Comparison of ENCODE assay signal across 16 mouse cellular contexts in genomic region chr12:85197936-85198335, GRCm38 (mm10). TPM values are rescaled to one million over a fixed set of nuclear protein-coding genes. Genes with fewer than 3 reads are reported as not detected.
DNase-seq lines count a peak whose midpoint lies in the region; ATAC-seq lines count a peak whose summit lies in the region.
"Had no signal": no experiment of that assay in that cellular context is flagged by ENCODE, and none has a peak within 500 bp of the region (broad histone marks: within the 10 kb centered on the region; RNA-seq: fewer than 3 reads in every experiment).

No protein-coding gene starts in this region.

- ATAC-seq in midbrain, embryonic 11.5 days (ENCODE audit: low FRiP score), result no peak
- no peak for ATAC-seq in midbrain, embryonic 13.5 days

- H3K9me3 ChIP-seq in midbrain, embryonic 11.5 days (ENCODE audit: control insufficient read depth, low read length), result no peaks in the 10 kb centered on the region
- no peaks in the 10 kb centered on the region for H3K9me3 ChIP-seq in midbrain, embryonic 13.5 days
- H3K9me3 ChIP-seq in embryonic facial prominence, embryonic 10.5 days, result no peaks in the 10 kb centered on the region
- H3K9me3 ChIP-seq: forebrain, embryonic 12.5 days; heart, embryonic 13.5 days; limb, embryonic 15.5 days had no signal

- peak; percentile 64 for DNase-seq in midbrain, embryonic 11.5 days (ENCODE audit: low spot score, missing footprints)
- DNase-seq in embryonic facial prominence, embryonic 10.5 days (ENCODE audit: low spot score), result peak; percentile 76
- DNase-seq in hindlimb bud, embryonic 11.5 days (ENCODE audit: extremely low spot score, low read depth, low spot score), result peak; percentile 47
- no peak for DNase-seq in spleen, postnatal 10 days (ENCODE audit: low spot score in 2 of 2)
- no peak for DNase-seq in ovary, postnatal 10 days (ENCODE audit: low spot score)
- no peak for DNase-seq in adrenal gland, postnatal 4 days (ENCODE audit: low spot score in 2 of 2)
- DNase-seq: cerebellum, postnatal 14 days; lung, postnatal 14 days; thymus, adult 18-20 months had no signal

- H3K27ac ChIP-seq in midbrain, embryonic 11.5 days (ENCODE audit: low read depth, low read length), result no peak overlapping the region
- H3K27ac ChIP-seq in midbrain, embryonic 13.5 days, result no peak overlapping the region
- no peak overlapping the region; the same call in 1 of the 2 replicates for H3K27ac ChIP-seq in embryonic facial prominence, embryonic 10.5 days (replicated peaks)
- H3K27ac ChIP-seq: forebrain, embryonic 12.5 days; heart, embryonic 13.5 days; kidney, postnatal 0 days; limb, embryonic 15.5 days had no signal

- no peak overlapping the region for H3K9ac ChIP-seq in midbrain, embryonic 11.5 days (ENCODE audit: low read length)
- H3K9ac ChIP-seq in midbrain, embryonic 13.5 days (replicated peaks), result no peak overlapping the region
- H3K9ac ChIP-seq: forebrain, embryonic 12.5 days; heart, embryonic 13.5 days; limb, embryonic 15.5 days had no signal

- no peaks in the 10 kb centered on the region for H3K27me3 ChIP-seq in midbrain, embryonic 11.5 days (ENCODE audit: control insufficient read depth, insufficient read depth, low read length)
- H3K27me3 ChIP-seq in midbrain, embryonic 13.5 days, result no peaks in the 10 kb centered on the region
- peaks cover 66% of the 10 kb centered on the region for H3K27me3 ChIP-seq in embryonic facial prominence, embryonic 10.5 days (replicated peaks; ENCODE audit: low read depth, poor library complexity, severe bottlenecking)
- H3K27me3 ChIP-seq: limb, embryonic 15.5 days had no signal

- no peaks in the 10 kb centered on the region for H3K36me3 ChIP-seq in midbrain, embryonic 11.5 days (ENCODE audit: control insufficient read depth, insufficient read depth, low read length)
- H3K36me3 ChIP-seq in midbrain, embryonic 13.5 days, result no peaks in the 10 kb centered on the region
- H3K36me3 ChIP-seq in embryonic facial prominence, embryonic 10.5 days (replicated peaks), result no peaks in the 10 kb centered on the region
- H3K36me3 ChIP-seq: forebrain, embryonic 12.5 days; heart, embryonic 13.5 days; limb, embryonic 15.5 days had no signal

- no peak overlapping the region for H3K4me2 ChIP-seq in midbrain, embryonic 11.5 days
- H3K4me2 ChIP-seq in midbrain, embryonic 13.5 days (replicated peaks), result no peak overlapping the region
- H3K4me2 ChIP-seq: forebrain, embryonic 12.5 days; heart, embryonic 13.5 days; limb, embryonic 15.5 days had no signal

- 66% methylated on average over 8 of the region's 8 CpGs for WGBS in midbrain, embryonic 11.5 days
- 65% methylated on average over 8 of the region's 8 CpGs for WGBS in midbrain, embryonic 13.5 days
- 22% methylated on average over 8 of the region's 8 CpGs for WGBS in embryonic facial prominence, embryonic 10.5 days

- H3K4me3 ChIP-seq in midbrain, embryonic 11.5 days (ENCODE audit: low read depth, low read length), result no peak overlapping the region
- no peak overlapping the region for H3K4me3 ChIP-seq in midbrain, embryonic 13.5 days (replicated peaks)
- peak overlapping the region; percentile 28; the same call in 1 of the 2 replicates for H3K4me3 ChIP-seq in embryonic facial prominence, embryonic 10.5 days
- H3K4me3 ChIP-seq: forebrain, embryonic 12.5 days; heart, embryonic 13.5 days; limb, embryonic 15.5 days had no signal

- H3K4me1 ChIP-seq in midbrain, embryonic 11.5 days (ENCODE audit: control insufficient read depth, insufficient read depth, low read length), result peaks cover 8% of the 10 kb centered on the region
- peaks cover 23% of the 10 kb centered on the region for H3K4me1 ChIP-seq in midbrain, embryonic 13.5 days (replicated peaks)
- H3K4me1 ChIP-seq in embryonic facial prominence, embryonic 10.5 days, result peaks cover 82% of the 10 kb centered on the region

RNA-seq across cellular contexts. Expression of gene Pgf, which starts 20.3 kb away (rescaled TPM):
- polyA plus RNA-seq in midbrain, embryonic 11.5 days (2014; fragmentation: Nextera tagmentation; extraction: Ambion mirVana), result 2.5 and 2.9 TPM in 2 replicates
- 5.7 and 6.3 TPM in 2 replicates for polyA plus RNA-seq in midbrain, embryonic 13.5 days (2015; fragmentation: Nextera tagmentation; extraction: Ambion mirVana)
- 9.3 and 9.8 TPM in 2 replicates for polyA plus RNA-seq in embryonic facial prominence, embryonic 10.5 days (2016; fragmentation: Nextera tagmentation; extraction: Ambion mirVana)
- 1 to 10 TPM; 3.2 to 4.3 TPM for total RNA-seq in adrenal gland, postnatal 4 days (2021)
- total RNA-seq: megakaryocyte-erythroid progenitor cell, adult 5-6 weeks; monocyte, adult 5-6 weeks had no signal

RNA-seq across cellular contexts. Expression of gene Eif2b2, which starts 21.3 kb away (rescaled TPM):
- polyA plus RNA-seq in midbrain, embryonic 11.5 days (2014; fragmentation: Nextera tagmentation; extraction: Ambion mirVana), result 91.5 and 93.6 TPM in 2 replicates
- polyA plus RNA-seq in midbrain, embryonic 13.5 days (2015; fragmentation: Nextera tagmentation; extraction: Ambion mirVana), result 90.4 and 97.3 TPM in 2 replicates
- 119 and 122 TPM in 2 replicates for polyA plus RNA-seq in embryonic facial prominence, embryonic 10.5 days (2016; fragmentation: Nextera tagmentation; extraction: Ambion mirVana)
- 10 to 100 TPM; 84.2 to 89.1 TPM for total RNA-seq in adrenal gland, postnatal 4 days (2021)

RNA-seq across cellular contexts. Expression of gene Rps6kl1, which starts 46.9 kb away (rescaled TPM):
- polyA plus RNA-seq in midbrain, embryonic 11.5 days (2014; fragmentation: Nextera tagmentation; extraction: Ambion mirVana), result 1.9 and 2.1 TPM in 2 replicates
- polyA plus RNA-seq in midbrain, embryonic 13.5 days (2015; fragmentation: Nextera tagmentation; extraction: Ambion mirVana), result 15.6 and 16.6 TPM in 2 replicates
- polyA plus RNA-seq in embryonic facial prominence, embryonic 10.5 days (2016; fragmentation: Nextera tagmentation; extraction: Ambion mirVana), result 2.0 and 2.2 TPM in 2 replicates
- total RNA-seq in adrenal gland, postnatal 4 days (2021), result 1 to 10 TPM; 3.6 to 3.9 TPM
- total RNA-seq: megakaryocyte-erythroid progenitor cell, adult 5-6 weeks had no signal

Comparison
In these comparisons a context has a peak if more than half of its experiments do, and no peak if none do; other contexts are left out.
1. DNase-seq: peak in midbrain, embryonic 11.5 days (single experiment), embryonic facial prominence, embryonic 10.5 days (single experiment) and hindlimb bud, embryonic 11.5 days (single experiment); none in spleen, postnatal 10 days (0 of 2), ovary, postnatal 10 days (single experiment) and adrenal gland, postnatal 4 days (0 of 2).